Mouse (Mus musculus) liver, embryonic 15.5 days (tissue): ENCODE data around the gene Flt1. TPM values are rescaled to one million over a fixed set of nuclear protein-coding genes. Genes with fewer than 3 reads are reported as not detected.
A peak's percentile ranks its signal among the peaks of the same experiment; 100 is the strongest.

ENCODE experiments used
- ATAC-seq: fragments of 200-750 bp; cut with Nextera tagmentation; 2 replicates; pipeline ENCODE4 v1.8.0; 2017; ENCODE audit warnings: moderate number of reproducible peaks, mild to moderate bottlenecking, moderate library complexity; ENCODE audit not compliant: insufficient read depth
- H3K27ac ChIP-seq: fragments of 300-500 bp; sonication (generic); replicated peaks from 2 replicates; pipeline ENCODE4 v1.5.1; 2015; ENCODE audit warnings: mild to moderate bottlenecking, inconsistent platforms
- H3K27me3 ChIP-seq: fragments of 300-500 bp; sonication (generic); 2 replicates; pipeline ENCODE4 v1.6.1; 2015; ENCODE audit warnings: mild to moderate bottlenecking, inconsistent platforms
- H3K36me3 ChIP-seq: fragments of 300-500 bp; sonication (generic); replicated peaks from 2 replicates; pipeline ENCODE4 v1.6.1; 2015; ENCODE audit warnings: moderate library complexity, mild to moderate bottlenecking, inconsistent platforms
- H3K4me1 ChIP-seq: fragments of 300-500 bp; sonication (generic); replicated peaks from 2 replicates; pipeline ENCODE4 v1.6.1; 2015; ENCODE audit warnings: inconsistent platforms
- H3K4me2 ChIP-seq: fragments of 300-500 bp; sonication (generic); 2 replicates; pipeline ENCODE4 v1.6.1; 2015; ENCODE audit warnings: moderate library complexity, mild to moderate bottlenecking, inconsistent platforms
- H3K4me3 ChIP-seq: fragments of 300-500 bp; sonication (generic); replicated peaks from 2 replicates; pipeline ENCODE4 v1.5.1; 2015; ENCODE audit warnings: mild to moderate bottlenecking, inconsistent platforms
- H3K9ac ChIP-seq: fragments of 300-500 bp; sonication (generic); 2 replicates; pipeline ENCODE4 v1.6.1; 2015; ENCODE audit warnings: moderate library complexity, mild to moderate bottlenecking, inconsistent platforms
- H3K9me3 ChIP-seq: fragments of 300-500 bp; sonication (generic); replicated peaks from 2 replicates; pipeline ENCODE4 v1.6.1; 2016; ENCODE audit warnings: inconsistent platforms
- WGBS: fragments of 180-500 bp; shearing (Covaris S2); methylation state at CpG from one replicate; pipeline ENCODE4 v1.1.7; 2015; ENCODE audit warnings: mixed read lengths; ENCODE audit not compliant: insufficient replicate concordance; 5-methylcytosine and 5-hydroxymethylcytosine counted together
- polyA plus RNA-seq: library from polyadenylated mRNA; unstranded; fragments of >200 nt; fragmentation: Nextera tagmentation; extraction: Ambion mirVana; gene quantifications from 2 replicates; pipeline ENCODE4 v1.2.1, GENCODE M21; 2015

Flt1 gene
- polyA plus RNA-seq, 1 experiment from 2014 or later: 2.9 TPM

DNA sequence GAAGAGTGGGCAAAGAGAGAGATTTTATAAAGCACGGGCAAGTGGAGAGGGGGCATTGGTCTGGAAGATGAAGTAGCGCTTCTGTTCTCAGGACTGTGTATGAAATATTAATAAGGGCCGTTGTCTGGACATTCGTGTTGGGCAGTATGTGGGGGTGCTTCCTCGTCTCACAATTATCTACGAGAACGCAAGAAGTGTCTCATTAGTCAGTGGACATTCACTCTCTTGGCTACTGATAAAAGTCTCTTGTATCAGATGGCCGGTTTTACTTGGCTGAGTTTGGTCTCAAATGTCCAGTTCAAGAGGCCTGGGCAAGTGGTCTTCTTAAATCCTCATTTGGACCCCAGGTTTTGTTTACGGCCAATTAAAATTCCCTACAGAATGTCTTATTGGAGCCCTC, 60.4 kb downstream of the Flt1 start:
- no peaks in the 10 kb centered on the region for H3K9me3 ChIP-seq
- ATAC-seq: no peak
- no peak overlapping the region for H3K4me2 ChIP-seq
- H3K27ac ChIP-seq: no peak overlapping the region
- H3K4me3 ChIP-seq: no peak overlapping the region
- no peak overlapping the region for H3K9ac ChIP-seq
- H3K4me1 ChIP-seq: no peaks in the 10 kb centered on the region
- no peaks in the 10 kb centered on the region for H3K27me3 ChIP-seq
- no peaks in the 10 kb centered on the region for H3K36me3 ChIP-seq
- WGBS: 72% methylated on average over 9 of the region's 9 CpGs

DNA sequence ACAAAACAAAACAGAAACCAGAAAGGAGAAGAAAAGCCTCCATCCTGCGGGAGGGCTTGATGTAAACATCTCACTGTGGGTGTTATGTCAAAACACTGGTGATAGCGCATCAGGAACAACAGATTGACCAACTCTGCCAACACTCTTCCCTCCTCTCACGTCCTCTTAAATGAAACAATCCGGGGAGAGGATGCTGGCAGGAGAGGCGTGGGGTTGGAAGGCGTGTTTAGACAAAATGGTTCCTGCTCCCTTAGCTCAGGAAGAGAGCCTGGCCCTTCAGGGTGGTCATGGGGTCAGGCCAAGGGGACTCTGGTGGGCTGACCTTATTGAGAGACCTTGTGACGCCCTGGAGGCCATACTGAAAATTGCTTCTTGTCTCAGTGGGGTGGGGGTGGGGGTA, 65.9 kb downstream of the Flt1 start:
- H3K4me2 ChIP-seq: no peak overlapping the region
- no peaks in the 10 kb centered on the region for H3K27me3 ChIP-seq
- no peaks in the 10 kb centered on the region for H3K9me3 ChIP-seq
- H3K4me3 ChIP-seq: no peak overlapping the region
- H3K9ac ChIP-seq: no peak overlapping the region
- no peaks in the 10 kb centered on the region for H3K36me3 ChIP-seq
- no peak overlapping the region for H3K27ac ChIP-seq
- WGBS: 51% methylated on average over 7 of the region's 7 CpGs
- 0 out of 2 replicates have a peak, but pooled peaks cover 6% of the 10 kb centered on the region for H3K4me1 ChIP-seq
- ATAC-seq: no peak

- 0 out of 2 replicates have a peak, but pooled peaks cover 6% of the 10 kb centered on the region for H3K4me1 ChIP-seq
- H3K27me3 ChIP-seq: no peaks in the 10 kb centered on the region
- peak; percentile 76 for ATAC-seq
- 11% methylated on average over 17 of the region's 17 CpGs for WGBS
- H3K4me2 ChIP-seq: no peak overlapping the region
- no peaks in the 10 kb centered on the region for H3K9me3 ChIP-seq
- no peak overlapping the region for H3K9ac ChIP-seq
- H3K36me3 ChIP-seq: no peaks in the 10 kb centered on the region
- H3K27ac ChIP-seq: no peak overlapping the region
- no peak overlapping the region for H3K4me3 ChIP-seq
Observed at GRCm38 (mm10) chr5:147657882-147658855, 67.6 kb downstream of the Flt1 start.

DNA sequence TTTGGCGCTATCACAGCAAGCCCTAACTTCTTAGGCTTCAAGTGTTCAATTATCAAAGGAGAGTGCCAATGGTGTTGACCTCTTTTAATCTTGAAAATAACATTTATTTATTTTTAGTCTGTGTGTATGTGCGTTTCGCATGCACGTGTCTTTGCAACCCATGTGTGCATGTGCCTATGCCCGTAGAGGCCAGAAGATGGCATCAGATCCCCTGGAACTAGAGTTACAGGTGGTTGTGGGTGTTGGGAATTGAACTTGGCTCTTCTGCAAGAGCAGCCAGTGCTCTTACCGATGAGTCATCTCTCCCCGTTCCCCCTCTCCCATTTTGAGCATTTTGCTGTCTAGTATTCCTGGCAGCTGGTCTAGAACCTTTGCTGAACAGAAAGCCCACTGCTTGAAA, 70.0 kb downstream of the Flt1 start:
- H3K36me3 ChIP-seq: no peaks in the 10 kb centered on the region
- H3K4me2 ChIP-seq: no peak overlapping the region
- H3K27me3 ChIP-seq: no peaks in the 10 kb centered on the region
- ATAC-seq: no peak
- no peak overlapping the region for H3K27ac ChIP-seq
- H3K9me3 ChIP-seq: no peaks in the 10 kb centered on the region
- 0 out of 2 replicates have a peak, but pooled peaks cover 6% of the 10 kb centered on the region for H3K4me1 ChIP-seq
- no peak overlapping the region for H3K4me3 ChIP-seq
- 64% methylated on average over 7 of the region's 7 CpGs for WGBS
- H3K9ac ChIP-seq: no peak overlapping the region

DNA sequence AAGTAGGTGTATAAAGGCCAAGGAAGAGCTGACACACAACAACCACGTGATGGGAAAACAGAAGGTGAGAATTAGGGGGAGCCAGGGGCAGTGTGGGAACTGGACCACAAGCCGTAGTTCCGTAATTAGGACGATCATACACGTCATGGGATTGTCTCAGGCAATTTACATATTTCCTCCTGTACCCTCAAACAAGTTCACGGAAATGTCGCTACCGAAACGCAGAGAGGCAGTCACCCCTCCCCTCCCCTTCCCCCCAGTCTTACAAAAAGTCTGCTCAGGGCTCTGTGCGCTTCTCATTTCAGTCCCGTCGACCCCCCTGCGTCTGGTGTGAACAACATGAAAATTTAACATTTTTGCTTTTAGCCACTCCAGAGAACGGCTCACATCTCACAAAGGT, 74.6 kb downstream of the Flt1 start:
- Histone ChIP-seq H3K4me2 (no peak overlapping the region), H3K27me3 (no peaks in the 10 kb centered on the region), H3K9me3 (no peaks in the 10 kb centered on the region), H3K9ac (no peak overlapping the region), H3K27ac (no peak overlapping the region), H3K4me3 (no peak overlapping the region), H3K4me1 (no peaks in the 10 kb centered on the region), H3K36me3 (no peaks in the 10 kb centered on the region)
- 74% methylated on average over 14 of the region's 14 CpGs for WGBS
- ATAC-seq: no peak

- 41% methylated on average over 14 of the region's 14 CpGs for WGBS
- H3K4me3 ChIP-seq: no peak overlapping the region
- H3K9me3 ChIP-seq: no peaks in the 10 kb centered on the region
- H3K4me1 ChIP-seq: no peaks in the 10 kb centered on the region
- H3K27ac ChIP-seq: no peak overlapping the region
- H3K4me2 ChIP-seq: no peak overlapping the region
- ATAC-seq: no peak
- H3K9ac ChIP-seq: no peak overlapping the region
- H3K36me3 ChIP-seq: no peaks in the 10 kb centered on the region
- H3K27me3 ChIP-seq: no peaks in the 10 kb centered on the region
Observed at GRCm38 (mm10) chr5:147646351-147646929, 79.4 kb downstream of the Flt1 start.

GRCm38 (mm10) chr5:147645001-147645645, 80.7 kb downstream of the Flt1 start:
- Histone ChIP-seq H3K36me3 (no peaks in the 10 kb centered on the region), H3K4me3 (no peak overlapping the region), H3K9ac (no peak overlapping the region), H3K4me1 (no peaks in the 10 kb centered on the region), H3K27ac (no peak overlapping the region), H3K27me3 (no peaks in the 10 kb centered on the region), H3K4me2 (no peak overlapping the region), H3K9me3 (no peaks in the 10 kb centered on the region)
- ATAC-seq: no peak
- 59% methylated on average over 12 of the region's 12 CpGs for WGBS

DNA sequence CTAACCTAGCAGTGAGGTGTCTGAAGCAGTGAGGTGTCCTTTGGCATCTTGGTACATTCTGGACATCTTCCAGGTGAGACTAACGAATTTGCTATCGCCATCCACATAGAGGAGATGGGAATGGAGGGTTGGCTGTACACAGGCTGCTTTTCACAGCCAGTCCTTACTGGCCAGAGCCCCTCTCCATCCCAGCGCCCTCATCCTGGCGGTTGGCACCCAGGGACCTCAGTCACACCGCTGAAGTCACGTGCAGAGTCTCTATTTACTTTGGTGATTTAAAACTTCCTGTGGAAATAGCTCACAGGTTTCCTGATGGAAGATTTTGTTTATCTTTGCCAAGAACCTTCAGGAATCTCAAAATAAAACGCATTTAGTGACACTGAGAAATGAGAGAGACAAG, 84.4 kb downstream of the Flt1 start:
- Histone ChIP-seq H3K36me3 (no peaks in the 10 kb centered on the region), H3K4me3 (no peak overlapping the region), H3K9ac (no peak overlapping the region), H3K9me3 (no peaks in the 10 kb centered on the region), H3K4me1 (no peaks in the 10 kb centered on the region), H3K4me2 (no peak overlapping the region), H3K27me3 (no peaks in the 10 kb centered on the region), H3K27ac (no peak overlapping the region)
- no peak for ATAC-seq
- WGBS: 48% methylated on average over 7 of the region's 7 CpGs

DNA sequence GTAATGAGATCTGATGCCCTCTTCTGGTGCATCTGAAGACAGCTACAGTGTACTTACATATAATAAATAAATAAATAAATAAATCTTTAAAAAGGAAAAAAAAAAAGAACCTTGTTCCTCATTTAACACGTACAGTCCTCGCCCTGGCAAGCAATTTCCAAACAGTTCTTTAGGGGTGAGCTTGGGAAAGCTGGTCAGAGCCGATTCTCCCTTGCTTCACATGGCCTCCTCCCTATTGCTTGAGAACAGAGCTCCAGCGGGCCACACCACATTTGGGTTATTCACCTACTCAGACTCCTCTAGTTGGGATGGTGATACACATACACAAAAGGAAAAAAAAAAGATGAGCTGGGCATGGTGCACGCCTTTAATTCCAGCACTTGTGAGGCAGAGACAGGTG, 85.9 kb downstream of the Flt1 start:
- ATAC-seq: no peak
- Histone ChIP-seq H3K9me3 (no peaks in the 10 kb centered on the region), H3K4me2 (no peak overlapping the region), H3K9ac (no peak overlapping the region), H3K27me3 (no peaks in the 10 kb centered on the region), H3K4me3 (no peak overlapping the region), H3K4me1 (no peaks in the 10 kb centered on the region), H3K27ac (no peak overlapping the region), H3K36me3 (no peaks in the 10 kb centered on the region)
- WGBS: 51% methylated on average over 5 of the region's 5 CpGs

- WGBS: 77% methylated on average over 3 of the region's 3 CpGs
- no peaks in the 10 kb centered on the region for H3K4me1 ChIP-seq
- no peaks in the 10 kb centered on the region for H3K27me3 ChIP-seq
- no peak overlapping the region for H3K27ac ChIP-seq
- H3K4me3 ChIP-seq: no peak overlapping the region
- H3K36me3 ChIP-seq: no peaks in the 10 kb centered on the region
- H3K4me2 ChIP-seq: no peak overlapping the region
- no peak for ATAC-seq
- H3K9ac ChIP-seq: no peak overlapping the region
- H3K9me3 ChIP-seq: no peaks in the 10 kb centered on the region
Observed at GRCm38 (mm10) chr5:147636676-147637075, 89.1 kb downstream of the Flt1 start.

DNA sequence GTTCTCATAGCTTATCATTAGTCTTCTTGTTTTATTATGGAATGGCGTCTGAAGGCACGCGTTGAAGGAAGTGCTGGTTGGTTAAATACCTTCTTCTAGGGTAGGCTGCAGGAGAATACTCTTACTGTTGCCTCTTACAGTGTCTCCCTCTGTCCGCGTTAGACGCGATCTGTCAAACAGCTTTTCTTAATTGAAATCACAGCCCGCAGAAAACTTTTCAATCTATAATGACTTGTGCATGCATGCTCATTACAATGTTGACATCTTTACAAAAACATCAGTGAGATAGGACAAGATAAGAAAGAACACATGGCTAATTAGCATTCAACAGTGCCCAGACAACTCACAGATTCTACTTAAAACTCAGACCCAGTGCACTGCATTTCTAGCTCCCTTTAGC, 89.9 kb downstream of the Flt1 start:
- 78% methylated on average over 8 of the region's 8 CpGs for WGBS
- H3K4me1 ChIP-seq: no peaks in the 10 kb centered on the region
- no peak overlapping the region for H3K27ac ChIP-seq
- H3K9ac ChIP-seq: no peak overlapping the region
- no peak overlapping the region for H3K4me2 ChIP-seq
- no peaks in the 10 kb centered on the region for H3K9me3 ChIP-seq
- no peak overlapping the region for H3K4me3 ChIP-seq
- H3K36me3 ChIP-seq: no peaks in the 10 kb centered on the region
- H3K27me3 ChIP-seq: no peaks in the 10 kb centered on the region
- ATAC-seq: no peak
